Comparison of ENCODE assay signal across 20 mouse cellular contexts in genomic region chr6:66948111-66948510, GRCm38 (mm10). TPM values are rescaled to one million over a fixed set of nuclear protein-coding genes. Genes with fewer than 3 reads are reported as not detected.
DNase-seq lines count a peak whose midpoint lies in the region; ATAC-seq and TF ChIP-seq lines count a peak whose summit lies in the region.
"Had no signal": no experiment of that assay in that cellular context is flagged by ENCODE, and none has a peak within 500 bp of the region (broad histone marks: within the 10 kb centered on the region; RNA-seq: fewer than 3 reads in every experiment).

No protein-coding gene starts in this region.

- no peaks in the 10 kb centered on the region for H3K27me3 ChIP-seq in MEL (ENCODE audit: control insufficient read depth in 1 of 2, insufficient read depth in 2 of 2, low read length in 2 of 2)
- no peaks in the 10 kb centered on the region for H3K27me3 ChIP-seq in megakaryocyte, embryonic 14.5 days (replicated peaks)
- H3K27me3 ChIP-seq: embryonic facial prominence, embryonic 12.5 days; forebrain, embryonic 13.5 days; forebrain, embryonic 15.5 days; Patski had no signal

- H3K36me3 ChIP-seq in MEL (ENCODE audit: control insufficient read depth in 1 of 2, insufficient read depth in 2 of 2, low read length in 2 of 2), result peaks cover 0 to 65% of the 10 kb centered on the region in 2 experiments; a peak in 2 of 4 replicates
- H3K36me3 ChIP-seq in megakaryocyte, embryonic 14.5 days (replicated peaks; ENCODE audit: low read length), result peaks cover 37% of the 10 kb centered on the region
- H3K36me3 ChIP-seq: embryonic facial prominence, embryonic 10.5 days; embryonic facial prominence, embryonic 12.5 days; forebrain, embryonic 15.5 days had no signal

- no peak for TF ChIP-seq POLR2A in MEL (IDR thresholded peaks at IDR 0.05; ENCODE audit: control insufficient read depth in 1 of 2, insufficient read depth in 1 of 2, low read depth in 1 of 2, low read length in 2 of 2, poor library complexity in 1 of 2)

- TF ChIP-seq CTCF in MEL (IDR thresholded peaks at IDR 0.05 in 2 of 3, conservative IDR thresholded peaks at IDR 0.05 in 1 of 3; ENCODE audit: control insufficient read depth in 1 of 3, insufficient read depth in 1 of 3, low read depth in 2 of 3, low read length in 3 of 3, poor library complexity in 1 of 3, severe bottlenecking in 1 of 3), result no peak

- H3K27ac ChIP-seq in MEL (ENCODE audit: control insufficient read depth, low read depth, low read length), result peak overlapping the region; percentile 2; the same call in 1 of the 2 replicates
- H3K27ac ChIP-seq: embryonic facial prominence, embryonic 10.5 days; embryonic facial prominence, embryonic 12.5 days; forebrain, embryonic 13.5 days; forebrain, embryonic 15.5 days had no signal

- TF ChIP-seq RAD21 in MEL (IDR thresholded peaks at IDR 0.05; ENCODE audit: low read depth, low read length), result no peak

- no peak overlapping the region for H3K9ac ChIP-seq in MEL (ENCODE audit: control insufficient read depth, low read depth, low read length, poor library complexity, severe bottlenecking)
- H3K9ac ChIP-seq: embryonic facial prominence, embryonic 12.5 days; forebrain, embryonic 13.5 days; forebrain, embryonic 15.5 days; forebrain, postnatal 0 days had no signal

- DNase-seq in MEL (ENCODE audit: low read depth, low spot score), result peak; percentile 41
- no peak for DNase-seq in urinary bladder, postnatal 10 days (ENCODE audit: low spot score)
- no peak for DNase-seq in urinary bladder, postnatal 36 days (ENCODE audit: low spot score in 2 of 2)
- no peak for DNase-seq in adrenal gland, postnatal 10 days
- DNase-seq: adrenal gland, adult 8-10 months; adrenal gland, postnatal 25 days; cerebellum, adult 11-12 months; cerebellum, adult 2 months; cerebellum, adult 9-10 months; cerebellum, postnatal 10 days; cerebellum, postnatal 25 days; forebrain, postnatal 0 days had no signal

- H3K4me3 ChIP-seq in MEL (ENCODE audit: control insufficient read depth in 1 of 2, insufficient read depth in 1 of 2, low read depth in 2 of 2, low read length in 2 of 2), result no peak overlapping the region
- peak overlapping the region; percentile 40 for H3K4me3 ChIP-seq in megakaryocyte, embryonic 14.5 days (replicated peaks)
- H3K4me3 ChIP-seq: embryonic facial prominence, embryonic 10.5 days; embryonic facial prominence, embryonic 12.5 days; forebrain, embryonic 13.5 days; forebrain, embryonic 15.5 days had no signal

- H3K9me3 ChIP-seq in MEL (replicated peaks; ENCODE audit: insufficient read depth, low read length), result no peaks in the 10 kb centered on the region
- no peaks in the 10 kb centered on the region for H3K9me3 ChIP-seq in megakaryocyte, embryonic 14.5 days
- H3K9me3 ChIP-seq: embryonic facial prominence, embryonic 10.5 days; embryonic facial prominence, embryonic 12.5 days; forebrain, embryonic 13.5 days; forebrain, embryonic 15.5 days had no signal

- TF ChIP-seq EP300 in MEL (IDR thresholded peaks at IDR 0.05; ENCODE audit: low read depth in 1 of 2, low read length in 2 of 2), result peak in 1 of 2 experiments; percentile 54; a peak in 2 of 4 replicates

- H3K79me2 ChIP-seq in MEL (ENCODE audit: control insufficient read depth, insufficient read depth, low read length, poor library complexity), result peaks cover 2% of the 10 kb centered on the region

- peaks cover 35 to 56% of the 10 kb centered on the region in 2 experiments for H3K4me1 ChIP-seq in MEL (ENCODE audit: control insufficient read depth in 1 of 2, insufficient read depth in 2 of 2, low read length in 2 of 2)
- peaks cover 94% of the 10 kb centered on the region for H3K4me1 ChIP-seq in megakaryocyte, embryonic 14.5 days

- ATAC-seq in granulocyte monocyte progenitor cell, adult 5-6 weeks (replicated peaks; ENCODE audit: poor library complexity, severe bottlenecking), result 0 out of 2 replicates have a peak, but pooled peaks have one; percentile 14
- ATAC-seq: activated CD4-positive, CD25-positive, alpha-beta regulatory T cell, adult 4 months; forebrain, embryonic 13.5 days; forebrain, embryonic 15.5 days; forebrain, postnatal 0 days; Patski had no signal

TF ChIP-seq in MEL, 35 proteins besides CTCF, POLR2A, EP300 and RAD21:
- no peak for TF ChIP-seq TBP (IDR thresholded peaks at IDR 0.05; ENCODE audit: low read depth, low read length)
- peak; percentile 39 for TF ChIP-seq ELF1 (IDR thresholded peaks at IDR 0.05; ENCODE audit: low read depth, low read length)
- TF ChIP-seq ETS1 (IDR thresholded peaks at IDR 0.05; ENCODE audit: low read depth, low read length), result 0 out of 2 replicates have a peak, but pooled peaks have one; percentile 48
- TF ChIP-seq ZKSCAN1 (IDR thresholded peaks at IDR 0.05; ENCODE audit: low read depth, low read length), result no peak
- TF ChIP-seq MYB (IDR thresholded peaks at IDR 0.05; ENCODE audit: low read depth, low read length), result no peak
- TF ChIP-seq MXI1 (IDR thresholded peaks at IDR 0.05; ENCODE audit: low read depth, low read length), result 0 out of 2 replicates have a peak, but pooled peaks have one; percentile 20
- TF ChIP-seq NRF1 (IDR thresholded peaks at IDR 0.05; ENCODE audit: insufficient read depth, low read depth, low read length, poor library complexity, severe bottlenecking), result no peak
- TF ChIP-seq RCOR1 (IDR thresholded peaks at IDR 0.05; ENCODE audit: low read depth, low read length), result 0 out of 2 replicates have a peak, but pooled peaks have one; percentile 46
- TF ChIP-seq GATA1 (IDR thresholded peaks at IDR 0.05; ENCODE audit: low read depth, low read length), result peak; percentile 80
- peak; percentile 23; the same call in 1 of the 2 replicates for TF ChIP-seq SIN3A (IDR thresholded peaks at IDR 0.05; ENCODE audit: low read length)

RNA-seq across cellular contexts. Expression of gene Gng12, which starts 51.9 kb away (rescaled TPM):
- 13.1 and 16.8 TPM in 2 replicates for total RNA-seq in MEL (2012; rRNA removed)
- polyA plus RNA-seq in MEL (2012; ENCODE audit: insufficient read depth in 1 of 2, insufficient read length in 2 of 2, low read depth in 1 of 2, low replicate concordance in 2 of 2, missing spikeins in 1 of 2), result 10 to 100 TPM in 1 of 2 experiments, not detected in 1; 44.0 TPM
- 144 and 151 TPM in 2 replicates for total RNA-seq in granulocyte monocyte progenitor cell, adult 5-6 weeks (2014; fragmentation: Nextera tagmentation)
- 116 and 143 TPM in 2 replicates for total RNA-seq in granulocyte monocyte progenitor cell, adult 5-6 weeks (2017)
- 6.0 and 24.2 TPM in 2 replicates for polyA plus RNA-seq in megakaryocyte, embryonic 14.5 days (2012; ENCODE audit: insufficient read depth, low replicate concordance)
- total RNA-seq in adrenal gland, postnatal 10 days (2021), result 10 to 100 TPM; 85.5 to 86.4 TPM
